Mouse (Mus musculus) bone marrow, adult 2 months (tissue): Measurements from ENCODE around the gene Gm28043.

ENCODE experiments used
- CTCF ChIP-seq: fragments of 200-500 bp; IDR thresholded peaks from 2 replicates; pipeline ENCODE4 v1.5.1; 2011; ENCODE audit warnings: low read length, control low read depth; ENCODE audit not compliant: control insufficient read depth, insufficient read depth
- POLR2A ChIP-seq: fragments of 200-500 bp; IDR thresholded peaks from 2 replicates; pipeline ENCODE4 v1.6.1; 2011; ENCODE audit warnings: low read depth, mild to moderate bottlenecking, control low read depth, low read length, borderline replicate concordance; ENCODE audit not compliant: control insufficient read depth

DNA sequence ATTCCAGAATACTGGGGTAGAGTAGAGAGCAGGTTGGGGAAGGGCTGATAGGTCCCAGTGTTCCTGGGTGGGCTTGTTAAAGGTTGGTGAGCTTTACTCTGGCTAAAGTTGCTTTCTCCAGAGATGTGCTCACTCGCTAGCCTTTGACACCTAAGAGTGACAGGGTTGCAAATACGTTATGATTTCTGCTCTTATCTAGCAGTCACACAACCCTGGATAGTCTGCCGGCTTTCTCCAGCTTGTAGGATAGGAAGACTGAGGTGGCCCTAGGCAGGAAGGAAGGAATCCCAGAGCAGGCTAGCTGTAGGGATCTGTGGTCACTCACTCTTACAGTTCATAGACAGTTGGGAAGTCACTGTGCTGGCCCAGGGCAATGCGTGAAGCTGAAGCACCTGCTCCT is 69.6 kb downstream of the Gm28043 start:
- TF ChIP-seq CTCF, result no peak
- no peak for TF ChIP-seq POLR2A
